Comparison of ENCODE assay signal across 8 mouse cellular contexts in the genomic region with DNA sequence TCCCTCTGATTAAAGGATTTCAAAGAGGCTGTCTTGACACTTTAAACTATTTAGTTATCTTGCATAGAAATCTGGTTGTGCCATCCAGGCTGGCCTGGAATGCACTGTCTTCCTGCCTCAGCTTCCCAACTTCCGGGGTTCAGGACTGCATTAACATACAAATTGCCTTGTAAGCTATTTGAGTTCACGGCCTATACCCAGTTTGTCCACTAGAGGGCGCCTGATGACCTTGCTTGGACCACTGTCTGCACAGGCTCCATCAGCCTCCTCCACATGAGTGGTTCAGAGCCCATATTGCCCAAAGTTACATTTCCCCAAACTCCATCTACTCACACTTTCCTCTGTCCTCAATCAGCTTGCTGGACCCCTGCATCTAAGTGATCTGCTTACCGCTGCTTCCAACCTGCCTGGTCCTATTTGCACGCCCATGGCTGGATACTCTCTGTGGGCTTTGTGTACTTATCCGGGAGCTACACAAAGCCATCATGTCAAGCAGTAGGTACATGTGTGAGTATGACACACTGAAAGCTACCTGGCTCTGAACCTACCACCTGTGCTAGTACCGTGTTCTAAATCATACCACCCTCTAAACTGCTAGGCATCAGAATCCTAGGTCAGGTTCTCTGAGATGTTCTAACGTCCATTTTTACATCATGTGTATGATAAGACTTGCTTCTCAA. TPM values are rescaled to one million over a fixed set of nuclear protein-coding genes. Genes with fewer than 3 reads are reported as not detected.
A peak's percentile ranks its signal among the peaks of the same experiment; 100 is the strongest.
DNase-seq lines count a peak whose midpoint lies in the region; ATAC-seq and TF ChIP-seq lines count a peak whose summit lies in the region.

No protein-coding gene starts in this region.

- in situ Hi-C loops in CH12.LX (cut with MboI; ENCODE audit: low pct_ligation_motif_present, low pct_unique_long_range_greater_than_20kb, low sequenced_read_pairs): loop anchor here (5.0 to 25.0 kb wide), 3 partner anchors 128 to 598 kb away; a partner anchor contains a TSS

- H3K4me1 ChIP-seq in CH12.LX (ENCODE audit: control insufficient read depth in 1 of 2, insufficient read depth in 2 of 2): peaks cover 14 to 26% of the 10 kb centered on the region in 2 experiments
- no peaks in the 10 kb centered on the region for H3K4me1 ChIP-seq in forebrain, embryonic 10.5 days
- peaks cover 38% of the 10 kb centered on the region for H3K4me1 ChIP-seq in heart, embryonic 16.5 days (ENCODE audit: control insufficient read depth, insufficient read depth, low read length)
- H3K4me1 ChIP-seq in liver, embryonic 14.5 days (replicated peaks; ENCODE audit: control insufficient read depth in 2 of 2, insufficient read depth in 2 of 2, low read length in 1 of 2): no peaks in the 10 kb centered on the region
- no peaks in the 10 kb centered on the region for H3K4me1 ChIP-seq in neural tube, embryonic 13.5 days (replicated peaks)
- no peaks in the 10 kb centered on the region for H3K4me1 ChIP-seq in stomach, postnatal 0 days (replicated peaks; ENCODE audit: control insufficient read depth, insufficient read depth)

- no peak overlapping the region for H3K27ac ChIP-seq in CH12.LX (ENCODE audit: insufficient read depth, low read depth)
- H3K27ac ChIP-seq in forebrain, embryonic 10.5 days: no peak overlapping the region
- peak overlapping the region; percentile 24; the same call in 1 of the 2 replicates for H3K27ac ChIP-seq in heart, embryonic 16.5 days (ENCODE audit: low read length)
- no peak overlapping the region for H3K27ac ChIP-seq in liver, embryonic 14.5 days
- H3K27ac ChIP-seq in neural tube, embryonic 13.5 days (replicated peaks): no peak overlapping the region
- no peak overlapping the region for H3K27ac ChIP-seq in stomach, postnatal 0 days (replicated peaks)

- no peaks in the 10 kb centered on the region for H3K27me3 ChIP-seq in CH12.LX (replicated peaks)
- no peaks in the 10 kb centered on the region for H3K27me3 ChIP-seq in forebrain, embryonic 10.5 days (ENCODE audit: poor library complexity, severe bottlenecking)
- H3K27me3 ChIP-seq in heart, embryonic 16.5 days (ENCODE audit: control insufficient read depth, insufficient read depth, low read length): no peaks in the 10 kb centered on the region
- no peaks in the 10 kb centered on the region for H3K27me3 ChIP-seq in liver, embryonic 14.5 days (ENCODE audit: control insufficient read depth, insufficient read depth, low read length)
- H3K27me3 ChIP-seq in neural tube, embryonic 13.5 days: no peaks in the 10 kb centered on the region
- H3K27me3 ChIP-seq in stomach, postnatal 0 days (ENCODE audit: control insufficient read depth, insufficient read depth, low read length): no peaks in the 10 kb centered on the region

- WGBS in forebrain, embryonic 10.5 days: 53% methylated on average over 8 of the region's 8 CpGs
- WGBS in heart, embryonic 16.5 days: 46% methylated on average over 8 of the region's 8 CpGs
- WGBS in liver, embryonic 14.5 days (ENCODE audit: insufficient replicate concordance): 42% methylated on average over 8 of the region's 8 CpGs
- WGBS in neural tube, embryonic 13.5 days: 53% methylated on average over 8 of the region's 8 CpGs
- WGBS in stomach, postnatal 0 days: 41% methylated on average over 8 of the region's 8 CpGs

- TF ChIP-seq CTCF in CH12.LX (conservative IDR thresholded peaks at IDR 0.05 in 1 of 2, IDR thresholded peaks at IDR 0.05 in 1 of 2; ENCODE audit: low read depth in 2 of 2, low read length in 2 of 2): peak; percentile 94 to 98
- TF ChIP-seq CTCF in liver, embryonic 14.5 days (IDR thresholded peaks at IDR 0.05; ENCODE audit: low read depth): peak; percentile 97
- TF ChIP-seq CTCF in stomach, postnatal 0 days (IDR thresholded peaks at IDR 0.05; ENCODE audit: low read depth): peak; percentile 98

- no peak for TF ChIP-seq POLR2A in CH12.LX (IDR thresholded peaks at IDR 0.05; ENCODE audit: low read depth, low read length)

- TF ChIP-seq RAD21 in CH12.LX (IDR thresholded peaks at IDR 0.05; ENCODE audit: low read depth, low read length): peak; percentile 98

- no peak overlapping the region for H3K4me2 ChIP-seq in CH12.LX (ENCODE audit: insufficient read depth, low read depth, poor library complexity, severe bottlenecking)
- no peak overlapping the region for H3K4me2 ChIP-seq in heart, embryonic 16.5 days (ENCODE audit: low read depth, low read length)
- no peak overlapping the region for H3K4me2 ChIP-seq in liver, embryonic 14.5 days (ENCODE audit: low read depth)
- H3K4me2 ChIP-seq in neural tube, embryonic 13.5 days: no peak overlapping the region
- no peak overlapping the region for H3K4me2 ChIP-seq in stomach, postnatal 0 days (replicated peaks; ENCODE audit: low read depth)

- peak; percentile 91 for DNase-seq in CH12.LX (ENCODE audit: extremely low read depth)
- DNase-seq in c-Kit-negative CD71-positive TER-119-positive erythroid progenitor cells, embryonic 14.5 days (ENCODE audit: low read depth, low spot score): peak; percentile 58
- DNase-seq in forebrain, embryonic 10.5 days (ENCODE audit: extremely low spot score, low spot score): peak; percentile 91
- peak; percentile 91 for DNase-seq in kidney, postnatal 14 days
- peak; percentile 59 to 61 (median 60) for DNase-seq in liver, embryonic 14.5 days (ENCODE audit: low read depth in 3 of 3, low spot score in 3 of 3)
- DNase-seq in stomach, postnatal 0 days (ENCODE audit: low spot score): peak; percentile 91

- peaks cover 6% of the 10 kb centered on the region for H3K9me3 ChIP-seq in CH12.LX (replicated peaks; ENCODE audit: low read length)
- no peaks in the 10 kb centered on the region for H3K9me3 ChIP-seq in forebrain, embryonic 10.5 days
- no peaks in the 10 kb centered on the region for H3K9me3 ChIP-seq in heart, embryonic 16.5 days (replicated peaks; ENCODE audit: control insufficient read depth, low read length)
- H3K9me3 ChIP-seq in liver, embryonic 14.5 days (ENCODE audit: control insufficient read depth, low read length): no peaks in the 10 kb centered on the region
- H3K9me3 ChIP-seq in neural tube, embryonic 13.5 days: no peaks in the 10 kb centered on the region
- H3K9me3 ChIP-seq in stomach, postnatal 0 days (ENCODE audit: control insufficient read depth, low read length): no peaks in the 10 kb centered on the region

- dilution Hi-C loops in CH12.LX (cut with MboI; ENCODE audit: extremely low pct_ligation_motif_present, extremely low pct_unique_long_range_greater_than_20kb, low sequenced_read_pairs): no loop called here

- no peaks in the 10 kb centered on the region for H3K79me2 ChIP-seq in CH12.LX (replicated peaks; ENCODE audit: control insufficient read depth, extremely low read depth, insufficient read depth, poor library complexity, severe bottlenecking)

- no peak for TF ChIP-seq EP300 in CH12.LX (IDR thresholded peaks at IDR 0.05; ENCODE audit: low read length)
- TF ChIP-seq EP300 in liver, embryonic 14.5 days (IDR thresholded peaks at IDR 0.05; ENCODE audit: low read depth): no peak
- no peak for TF ChIP-seq EP300 in stomach, postnatal 0 days (optimal IDR thresholded peaks at IDR 0.05)

- no peaks in the 10 kb centered on the region for H3K36me3 ChIP-seq in CH12.LX (replicated peaks in 1 of 2; ENCODE audit: control insufficient read depth in 1 of 2, insufficient read depth in 1 of 2, low read length in 1 of 2)
- no peaks in the 10 kb centered on the region for H3K36me3 ChIP-seq in forebrain, embryonic 10.5 days (replicated peaks)
- peaks cover 40% of the 10 kb centered on the region for H3K36me3 ChIP-seq in heart, embryonic 16.5 days (ENCODE audit: control insufficient read depth, insufficient read depth)
- no peaks in the 10 kb centered on the region for H3K36me3 ChIP-seq in liver, embryonic 14.5 days (replicated peaks; ENCODE audit: control insufficient read depth, insufficient read depth, low read depth)
- H3K36me3 ChIP-seq in neural tube, embryonic 13.5 days: no peaks in the 10 kb centered on the region
- peaks cover 12% of the 10 kb centered on the region for H3K36me3 ChIP-seq in stomach, postnatal 0 days (ENCODE audit: control insufficient read depth, insufficient read depth, low read length)

- no peak overlapping the region for H3K4me3 ChIP-seq in CH12.LX (replicated peaks in 1 of 3; ENCODE audit: low read depth in 2 of 3, low read length in 2 of 3, poor library complexity in 1 of 3)
- no peak overlapping the region for H3K4me3 ChIP-seq in forebrain, embryonic 10.5 days
- H3K4me3 ChIP-seq in heart, embryonic 16.5 days (ENCODE audit: low read length): no peak overlapping the region
- H3K4me3 ChIP-seq in liver, embryonic 14.5 days (ENCODE audit: insufficient read depth in 1 of 2, low read depth in 2 of 2, low read length in 2 of 2): no peak overlapping the region
- no peak overlapping the region for H3K4me3 ChIP-seq in neural tube, embryonic 13.5 days
- no peak overlapping the region for H3K4me3 ChIP-seq in stomach, postnatal 0 days (ENCODE audit: low read depth, low read length)

- ATAC-seq in heart, embryonic 16.5 days (replicated peaks; ENCODE audit: extremely low read depth, insufficient read depth, low FRiP score): peak; percentile 51; the same call in 1 of the 2 replicates
- ATAC-seq in liver, embryonic 14.5 days (ENCODE audit: insufficient read depth): no peak
- ATAC-seq in neural tube, embryonic 13.5 days (ENCODE audit: low read depth): peak; percentile 82
- ATAC-seq in stomach, postnatal 0 days (ENCODE audit: low FRiP score, low TSS enrichment): peak; percentile 81

- H3K9ac ChIP-seq in CH12.LX (ENCODE audit: insufficient read depth, low read depth): no peak overlapping the region
- no peak overlapping the region for H3K9ac ChIP-seq in heart, embryonic 16.5 days (ENCODE audit: low read length)
- no peak overlapping the region for H3K9ac ChIP-seq in liver, embryonic 14.5 days (replicated peaks)
- no peak overlapping the region for H3K9ac ChIP-seq in neural tube, embryonic 13.5 days
- H3K9ac ChIP-seq in stomach, postnatal 0 days (ENCODE audit: low read length): no peak overlapping the region

RNA-seq across cellular contexts. Expression of a gene that starts 41.2 kb away (rescaled TPM):
- total RNA-seq in CH12.LX (2012; rRNA removed): 20.9 and 22.6 TPM in 2 replicates
- 39.8 and 42.6 TPM in 2 replicates for total RNA-seq in CH12.LX (2014; rRNA removed)
- 18.4 and 19.5 TPM in 2 replicates for polyA plus RNA-seq in CH12.LX (2012; ENCODE audit: insufficient read length, low read depth)
- polyA plus RNA-seq in forebrain, embryonic 10.5 days (2016; fragmentation: Nextera tagmentation; extraction: Ambion mirVana): 40.5 and 44.1 TPM in 2 replicates
- polyA plus RNA-seq in heart, embryonic 16.5 days (2015; fragmentation: Nextera tagmentation; extraction: Ambion mirVana): 24.5 and 24.8 TPM in 2 replicates
- 3.5 and 4.7 TPM in 2 replicates for polyA plus RNA-seq in liver, embryonic 14.5 days (2012; rRNA removed)
- polyA plus RNA-seq in liver, embryonic 14.5 days (2014; fragmentation: Nextera tagmentation; extraction: Ambion mirVana): 6.0 and 8.0 TPM in 2 replicates
- polyA plus RNA-seq in neural tube, embryonic 13.5 days (2015; fragmentation: Nextera tagmentation; extraction: Ambion mirVana): 38.6 and 41.6 TPM in 2 replicates
- 10.7 and 11.2 TPM in 2 replicates for polyA plus RNA-seq in stomach, postnatal 0 days (2015; fragmentation: Nextera tagmentation; extraction: Ambion mirVana)

RNA-seq across cellular contexts. Expression of a gene that starts 41.3 kb away (rescaled TPM):
- total RNA-seq in CH12.LX (2012; rRNA removed) (6.0 and 7.6 TPM in 2 replicates), CH12.LX (2014; rRNA removed) (3.1 and 3.8 TPM in 2 replicates)
- 8.0 and 8.4 TPM in 2 replicates for polyA plus RNA-seq in CH12.LX (2012; ENCODE audit: insufficient read length, low read depth)
- 13.2 and 13.6 TPM in 2 replicates for polyA plus RNA-seq in forebrain, embryonic 10.5 days (2016; fragmentation: Nextera tagmentation; extraction: Ambion mirVana)
- 7.2 and 7.3 TPM in 2 replicates for polyA plus RNA-seq in heart, embryonic 16.5 days (2015; fragmentation: Nextera tagmentation; extraction: Ambion mirVana)
- 4.2 and 4.7 TPM in 2 replicates for polyA plus RNA-seq in liver, embryonic 14.5 days (2012; rRNA removed)
- polyA plus RNA-seq in liver, embryonic 14.5 days (2014; fragmentation: Nextera tagmentation; extraction: Ambion mirVana): 2.7 and 3.6 TPM in 2 replicates
- 13.6 and 14.2 TPM in 2 replicates for polyA plus RNA-seq in neural tube, embryonic 13.5 days (2015; fragmentation: Nextera tagmentation; extraction: Ambion mirVana)
- 4.6 and 5.7 TPM in 2 replicates for polyA plus RNA-seq in stomach, postnatal 0 days (2015; fragmentation: Nextera tagmentation; extraction: Ambion mirVana)

RNA-seq across cellular contexts. Expression of a gene that starts 57.1 kb away (rescaled TPM):
- total RNA-seq in CH12.LX (2012; rRNA removed) (0.21 TPM in 1 of 2 replicates, not detected in the other), CH12.LX (2014; rRNA removed) (0.13 TPM in 1 of 2 replicates, not detected in the other)
- 0.14 TPM in 1 of 2 replicates, not detected in the other for polyA plus RNA-seq in CH12.LX (2012; ENCODE audit: insufficient read length, low read depth)
- polyA plus RNA-seq in forebrain, embryonic 10.5 days (2016; fragmentation: Nextera tagmentation; extraction: Ambion mirVana): 4.6 and 4.7 TPM in 2 replicates
- polyA plus RNA-seq in heart, embryonic 16.5 days (2015; fragmentation: Nextera tagmentation; extraction: Ambion mirVana): 426 and 443 TPM in 2 replicates
- polyA plus RNA-seq in liver, embryonic 14.5 days (2012; rRNA removed): 2.0 and 2.3 TPM in 2 replicates
- polyA plus RNA-seq in liver, embryonic 14.5 days (2014; fragmentation: Nextera tagmentation; extraction: Ambion mirVana): 1.8 and 2.9 TPM in 2 replicates
- polyA plus RNA-seq in neural tube, embryonic 13.5 days (2015; fragmentation: Nextera tagmentation; extraction: Ambion mirVana): 22.4 and 23.2 TPM in 2 replicates
- polyA plus RNA-seq in stomach, postnatal 0 days (2015; fragmentation: Nextera tagmentation; extraction: Ambion mirVana): 124 and 126 TPM in 2 replicates
